Mouse (Mus musculus) lung, embryonic 14.5 days (tissue): ENCODE data around the gene Cd84. TPM values are rescaled to one million over a fixed set of nuclear protein-coding genes. Genes with fewer than 3 reads are reported as not detected.
A peak's percentile ranks its signal among the peaks of the same experiment; 100 is the strongest.

Experiments
- ATAC-seq: fragments of 200-750 bp; cut with Nextera tagmentation; 2 replicates; pipeline ENCODE4 v1.8.0; 2017; ENCODE audit warnings: mild to moderate bottlenecking, moderate TSS enrichment, moderate library complexity; ENCODE audit not compliant: insufficient read depth
- DNase-seq: peaks from one replicate; pipeline ENCODE4 v3.0.0-alpha.2; 2015
- H3K27ac ChIP-seq: fragments of 300-500 bp; sonication (generic); 2 replicates; pipeline ENCODE4 v1.5.1; 2014; ENCODE audit warnings: low read depth, mild to moderate bottlenecking, moderate library complexity
- H3K27me3 ChIP-seq: fragments of 300-500 bp; sonication (generic); 2 replicates; pipeline ENCODE4 v1.6.1; 2014; ENCODE audit warnings: low read length, control low read depth; ENCODE audit not compliant: insufficient read depth
- H3K36me3 ChIP-seq: fragments of 300-500 bp; sonication (generic); 2 replicates; pipeline ENCODE4 v1.6.1; 2014; ENCODE audit warnings: control low read depth; ENCODE audit not compliant: insufficient read depth
- H3K4me1 ChIP-seq: fragments of 300-500 bp; sonication (generic); 2 replicates; pipeline ENCODE4 v1.6.1; 2014; ENCODE audit warnings: antibody characterized with exemption, control low read depth; ENCODE audit not compliant: insufficient read depth
- H3K4me2 ChIP-seq: fragments of 300-500 bp; sonication (generic); 2 replicates; pipeline ENCODE4 v1.6.1; 2014; ENCODE audit warnings: mild to moderate bottlenecking
- H3K4me3 ChIP-seq: fragments of 300-500 bp; sonication (generic); 2 replicates; pipeline ENCODE4 v1.5.1; 2014; ENCODE audit warnings: low read depth, low read length
- H3K9ac ChIP-seq: fragments of 300-500 bp; sonication (generic); 2 replicates; pipeline ENCODE4 v1.6.1; 2014
- H3K9me3 ChIP-seq: fragments of 300-500 bp; sonication (generic); 2 replicates; pipeline ENCODE4 v1.6.1; 2016; ENCODE audit warnings: low read depth, low read length, control low read depth
- CTCF ChIP-seq: IDR thresholded peaks from 2 replicates; pipeline ENCODE4 v1.5.1; 2016; ENCODE audit warnings: antibody characterized with exemption, low read depth
- WGBS: fragments of 180-500 bp; shearing (Covaris S2); extraction: QIAGEN DNeasy Blood & Tissue Kit; methylation state at CpG from one replicate; pipeline ENCODE4 v1.1.7; 2014; 5-methylcytosine and 5-hydroxymethylcytosine counted together
- polyA plus RNA-seq: library from polyadenylated mRNA; unstranded; fragments of >200 nt; fragmentation: Nextera tagmentation; extraction: Ambion mirVana; gene quantifications from 2 replicates; pipeline ENCODE4 v1.2.1, GENCODE M21; 2014

Gene Cd84
- polyA plus RNA-seq, 1 experiment from 2014 or later = 1.6 TPM

GRCm38 (mm10) chr1:171915638-171916458 is 76.4 kb downstream of the Cd84 start:
- no peak for TF ChIP-seq CTCF

GRCm38 (mm10) chr1:171917305-171918039 is 78.0 kb downstream of the Cd84 start, which contains the start of gene Slamf6:
Slamf6 (plus strand) TSS chr1:171917515.
- no peaks in the 10 kb centered on the region for H3K27me3 ChIP-seq
- H3K36me3 ChIP-seq = no peaks in the 10 kb centered on the region
- ATAC-seq (no peak), DNase-seq (peak; percentile 6)
- no peak within 1 kb of the TSS for H3K4me2 ChIP-seq
- H3K9me3 ChIP-seq = no peaks in the 10 kb centered on the region
- WGBS = 57% methylated on average over 14 of the region's 14 CpGs
- H3K4me3 ChIP-seq = no peak within 1 kb of the TSS
- H3K4me1 ChIP-seq = no peaks in the 10 kb centered on the region
- no peak within 1 kb of the TSS for H3K27ac ChIP-seq
- no peak within 1 kb of the TSS for H3K9ac ChIP-seq
- TF ChIP-seq CTCF = no peak

More at GRCm38 (mm10) chr1:171915638-171916458, 76.4 kb downstream of the Cd84 start:
- H3K9ac ChIP-seq = no peak overlapping the region
- H3K9me3 ChIP-seq = no peaks in the 10 kb centered on the region
- DNase-seq (no peak), ATAC-seq (no peak)
- no peaks in the 10 kb centered on the region for H3K36me3 ChIP-seq
- no peaks in the 10 kb centered on the region for H3K27me3 ChIP-seq
- H3K4me3 ChIP-seq = no peak overlapping the region
- H3K27ac ChIP-seq = no peak overlapping the region
- 77% methylated on average over 13 of the region's 13 CpGs for WGBS
- no peaks in the 10 kb centered on the region for H3K4me1 ChIP-seq
- no peak overlapping the region for H3K4me2 ChIP-seq

- TF ChIP-seq CTCF = no peak
- no peaks in the 10 kb centered on the region for H3K27me3 ChIP-seq
- no peak overlapping the region for H3K4me2 ChIP-seq
- WGBS = 73% methylated on average over 12 of the region's 12 CpGs
- ATAC-seq (no peak), DNase-seq (no peak)
- H3K36me3 ChIP-seq = no peaks in the 10 kb centered on the region
- no peak overlapping the region for H3K27ac ChIP-seq
- no peak overlapping the region for H3K9ac ChIP-seq
- no peak overlapping the region for H3K4me3 ChIP-seq
- H3K4me1 ChIP-seq = no peaks in the 10 kb centered on the region
- H3K9me3 ChIP-seq = no peaks in the 10 kb centered on the region
Measured at GRCm38 (mm10) chr1:171918136-171918920, 78.8 kb downstream of the Cd84 start.

- no peak overlapping the region for H3K27ac ChIP-seq
- DNase-seq (no peak), ATAC-seq (no peak)
- no peak overlapping the region for H3K9ac ChIP-seq
- H3K9me3 ChIP-seq = no peaks in the 10 kb centered on the region
- no peaks in the 10 kb centered on the region for H3K4me1 ChIP-seq
- 84% methylated on average over 5 of the region's 5 CpGs for WGBS
- H3K36me3 ChIP-seq = no peaks in the 10 kb centered on the region
- H3K4me3 ChIP-seq = no peak overlapping the region
- no peak for TF ChIP-seq CTCF
- no peaks in the 10 kb centered on the region for H3K27me3 ChIP-seq
- H3K4me2 ChIP-seq = no peak overlapping the region
Measured at GRCm38 (mm10) chr1:171919193-171919592, 79.7 kb downstream of the Cd84 start.

GRCm38 (mm10) chr1:171919901-171920510 is 80.5 kb downstream of the Cd84 start:
- Histone ChIP-seq H3K9me3 (no peaks in the 10 kb centered on the region), H3K27me3 (no peaks in the 10 kb centered on the region), H3K4me3 (no peak overlapping the region), H3K9ac (no peak overlapping the region), H3K36me3 (no peaks in the 10 kb centered on the region), H3K4me2 (no peak overlapping the region), H3K4me1 (no peaks in the 10 kb centered on the region), H3K27ac (no peak overlapping the region)
- WGBS = 71% methylated on average over 6 of the region's 6 CpGs
- DNase-seq (no peak), ATAC-seq (no peak)
- TF ChIP-seq CTCF = no peak

GRCm38 (mm10) chr1:171920989-171921621 is 81.6 kb downstream of the Cd84 start:
- no peaks in the 10 kb centered on the region for H3K9me3 ChIP-seq
- ATAC-seq (no peak), DNase-seq (no peak)
- H3K4me3 ChIP-seq = no peak overlapping the region
- 53% methylated on average over 9 of the region's 9 CpGs for WGBS
- no peak overlapping the region for H3K27ac ChIP-seq
- H3K27me3 ChIP-seq = no peaks in the 10 kb centered on the region
- no peak overlapping the region for H3K4me2 ChIP-seq
- no peaks in the 10 kb centered on the region for H3K4me1 ChIP-seq
- no peak overlapping the region for H3K9ac ChIP-seq
- no peak for TF ChIP-seq CTCF
- H3K36me3 ChIP-seq = no peaks in the 10 kb centered on the region
